Mouse (Mus musculus) olfactory bulb, adult 2 months (tissue): Measurements from ENCODE around the gene Cfap69.

ENCODE experiments used
- CTCF ChIP-seq: fragments of 200-500 bp; IDR thresholded peaks from 2 replicates; pipeline ENCODE4 v1.5.1; 2012; ENCODE audit warnings: low read depth, mild to moderate bottlenecking, low read length, moderate library complexity; ENCODE audit not compliant: insufficient read depth
- POLR2A ChIP-seq: fragments of 200-500 bp; IDR thresholded peaks from 2 replicates; pipeline ENCODE4 v1.6.1; 2012; ENCODE audit warnings: mild to moderate bottlenecking, low read depth, low read length, moderate library complexity; ENCODE audit not compliant: insufficient read depth

- TF ChIP-seq CTCF (no peak), POLR2A (no peak)
Observed at GRCm38 (mm10) chr5:5664371-5664926, 410 bp upstream of the Cfap69 start.
